Mouse (Mus musculus) retina, adult 2 months (tissue): ENCODE data around the gene Whamm.

Experiments used
- DNase-seq: peaks from one replicate; pipeline ENCODE4 v3.0.0-alpha.2; 2012; ENCODE audit warnings: low read depth, low spot score

The Whamm gene

GRCm38 (mm10) chr7:81571108-81571940 lies at the start of gene Whamm:
Whamm (plus strand) TSS chr7:81571266.
- DNase-seq = peak; percentile 87

DNA sequence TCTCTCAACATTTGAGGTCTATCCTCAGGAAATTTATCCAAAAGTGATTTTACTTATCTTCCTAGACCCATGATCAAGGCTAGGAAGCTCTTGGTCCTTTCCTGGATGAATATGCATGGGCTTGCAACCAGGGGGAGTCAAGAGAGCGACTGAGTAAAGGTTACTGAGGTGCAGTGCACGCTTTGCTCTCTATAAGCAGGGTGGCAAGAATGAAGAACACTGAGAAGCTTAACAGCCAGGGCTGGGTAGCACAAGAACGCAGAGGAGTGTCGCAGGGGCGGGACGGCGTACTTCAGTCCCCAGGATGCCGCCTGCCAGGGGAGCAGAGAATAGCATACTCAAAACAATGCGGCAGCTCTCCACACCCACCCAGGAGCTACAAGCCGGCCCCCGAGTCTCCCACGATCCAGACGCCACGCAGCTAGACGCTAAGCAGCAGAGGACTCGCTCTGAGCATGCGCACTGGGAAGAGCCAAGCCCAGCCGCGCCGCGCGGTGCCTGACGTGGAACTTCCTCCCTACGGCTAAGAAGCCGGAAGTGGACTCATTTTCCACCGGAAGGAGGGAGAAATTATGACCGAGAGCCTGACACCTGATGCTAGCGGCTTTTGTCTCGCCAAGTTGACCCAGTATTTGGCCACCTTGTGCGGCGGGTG lies 47.9 kb upstream of the Whamm start:
- peak; percentile 89 for DNase-seq

GRCm38 (mm10) chr7:81523663-81524017 lies 47.4 kb upstream of the Whamm start:
- no peak for DNase-seq

DNA sequence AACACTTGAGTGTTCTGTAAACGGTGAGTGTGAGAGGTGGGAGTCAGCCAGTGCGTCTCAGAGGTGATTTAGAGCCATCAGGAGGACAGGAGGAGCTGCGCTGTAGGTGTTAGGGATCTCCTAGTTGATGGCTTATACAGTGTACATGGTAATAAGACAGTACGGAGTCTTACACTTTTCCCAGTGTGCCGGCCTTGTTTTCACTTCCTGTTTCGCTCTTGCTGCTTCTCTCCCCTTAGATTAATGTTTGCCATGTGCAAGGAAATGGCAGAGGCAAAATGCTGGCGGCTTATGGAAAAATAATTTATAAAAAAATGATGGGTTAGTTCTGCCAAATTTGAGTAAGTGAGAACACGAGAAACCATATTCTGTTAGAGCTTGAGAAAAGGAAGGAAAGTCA lies 42.1 kb upstream of the Whamm start:
- no peak for DNase-seq

- no peak for DNase-seq
Observed at GRCm38 (mm10) chr7:81531462-81531861, 39.6 kb upstream of the Whamm start.

DNA sequence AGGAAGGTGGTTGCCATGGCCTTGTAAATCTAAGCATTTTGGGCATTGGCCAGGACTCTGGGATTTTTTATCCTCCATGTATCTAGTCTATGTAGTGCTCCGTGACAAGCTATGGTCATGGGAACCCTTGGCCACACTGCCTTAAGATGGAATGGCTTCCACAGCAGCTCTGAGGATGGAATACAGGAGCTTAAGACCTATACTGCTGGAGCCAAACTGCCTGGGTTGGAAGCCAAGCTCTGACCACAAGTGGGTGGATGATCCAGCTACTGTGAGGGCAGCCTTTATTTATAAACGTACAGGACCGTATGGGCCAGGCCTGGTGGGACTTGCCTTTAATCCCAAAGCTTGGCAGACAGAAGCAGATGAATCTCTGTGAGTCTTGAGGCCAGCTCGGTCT lies 34.6 kb upstream of the Whamm start:
- no peak for DNase-seq

- DNase-seq = no peak
Observed at GRCm38 (mm10) chr7:81538070-81538675, 32.9 kb upstream of the Whamm start.

GRCm38 (mm10) chr7:81539565-81539964 lies 31.5 kb upstream of the Whamm start:
- no peak for DNase-seq

- no peak for DNase-seq
Observed at GRCm38 (mm10) chr7:81540999-81541398, 30.1 kb upstream of the Whamm start.

- no peak for DNase-seq
Observed at GRCm38 (mm10) chr7:81541924-81542524, 29.0 kb upstream of the Whamm start.

DNA sequence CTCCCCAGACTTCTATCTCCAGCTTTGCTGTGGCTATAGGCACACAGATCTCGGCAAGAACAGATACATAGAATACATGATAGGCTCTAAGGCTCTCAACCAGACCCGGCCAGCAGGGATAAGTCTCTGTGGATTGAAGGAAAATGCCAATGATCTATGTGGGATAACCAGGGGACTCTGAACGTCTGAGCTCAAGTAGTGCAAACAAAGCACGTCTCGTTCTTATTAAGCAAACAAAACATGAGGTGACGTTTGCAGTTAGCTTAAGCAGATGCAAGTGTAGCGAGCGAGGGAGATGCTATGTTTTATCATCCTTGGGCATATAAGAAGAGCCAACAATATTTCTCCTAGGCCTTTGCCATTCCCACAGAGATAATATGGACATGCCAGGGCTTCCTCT lies 28.1 kb upstream of the Whamm start:
- DNase-seq = no peak

DNA sequence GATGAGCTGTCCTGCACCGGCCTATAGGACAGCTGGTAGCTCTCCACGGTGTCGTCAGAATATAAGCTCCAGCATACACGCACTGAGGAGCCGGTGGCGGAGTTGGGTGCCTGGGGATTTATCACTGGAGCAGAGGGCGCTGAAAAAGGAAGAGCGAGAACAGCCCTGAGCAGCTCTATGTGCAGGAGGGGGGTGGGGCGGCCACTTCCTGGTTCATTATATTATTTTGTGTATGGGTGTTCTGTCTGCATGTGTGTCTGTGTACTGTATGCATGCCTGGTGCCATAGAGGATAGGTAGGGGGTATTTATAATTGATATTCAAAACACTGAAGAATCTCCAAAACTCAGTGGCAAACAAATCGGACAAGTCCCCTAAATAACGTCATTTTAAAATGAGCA lies 22.2 kb upstream of the Whamm start:
- DNase-seq = no peak

DNA sequence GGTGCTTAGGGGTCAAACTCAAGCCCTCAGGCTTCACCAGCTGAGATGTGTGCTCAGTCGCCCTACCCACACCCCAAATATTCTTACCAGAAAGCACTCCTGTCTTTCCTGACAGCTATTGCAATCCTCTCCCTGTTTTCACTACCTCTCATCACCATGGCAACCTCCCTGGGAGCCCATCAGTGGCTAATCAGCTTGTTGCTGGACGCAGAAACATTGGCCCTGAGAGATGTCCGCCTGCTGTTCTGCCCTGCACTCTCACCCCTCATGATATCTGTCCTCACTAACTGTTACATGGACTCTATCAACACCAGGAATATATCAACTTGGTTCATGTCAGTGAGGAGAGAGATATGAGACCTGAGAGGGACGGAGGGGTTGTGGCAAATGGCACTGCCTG lies 17.5 kb upstream of the Whamm start:
- no peak for DNase-seq

DNA sequence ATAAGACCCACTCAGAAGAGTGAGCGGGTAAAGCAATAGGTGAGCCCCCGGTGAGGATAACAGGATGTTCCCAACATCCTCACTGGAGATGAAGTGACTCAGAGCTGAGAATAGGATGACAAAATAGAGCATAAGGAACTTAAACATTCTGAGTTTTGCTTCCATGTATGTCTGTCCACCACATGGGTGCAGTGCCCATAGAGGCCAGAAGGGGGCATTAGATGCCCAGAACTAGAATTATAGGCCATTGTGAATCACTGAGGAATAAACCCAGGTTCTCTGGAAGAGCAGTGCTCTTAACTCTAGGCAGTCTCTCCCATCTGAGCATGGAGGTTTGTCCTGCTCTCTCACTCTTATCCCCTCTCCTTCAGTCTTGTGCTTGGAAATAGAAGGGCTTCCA lies 16.7 kb upstream of the Whamm start:
- DNase-seq = no peak

GRCm38 (mm10) chr7:81556839-81557238 lies 14.2 kb upstream of the Whamm start:
- DNase-seq = no peak

DNA sequence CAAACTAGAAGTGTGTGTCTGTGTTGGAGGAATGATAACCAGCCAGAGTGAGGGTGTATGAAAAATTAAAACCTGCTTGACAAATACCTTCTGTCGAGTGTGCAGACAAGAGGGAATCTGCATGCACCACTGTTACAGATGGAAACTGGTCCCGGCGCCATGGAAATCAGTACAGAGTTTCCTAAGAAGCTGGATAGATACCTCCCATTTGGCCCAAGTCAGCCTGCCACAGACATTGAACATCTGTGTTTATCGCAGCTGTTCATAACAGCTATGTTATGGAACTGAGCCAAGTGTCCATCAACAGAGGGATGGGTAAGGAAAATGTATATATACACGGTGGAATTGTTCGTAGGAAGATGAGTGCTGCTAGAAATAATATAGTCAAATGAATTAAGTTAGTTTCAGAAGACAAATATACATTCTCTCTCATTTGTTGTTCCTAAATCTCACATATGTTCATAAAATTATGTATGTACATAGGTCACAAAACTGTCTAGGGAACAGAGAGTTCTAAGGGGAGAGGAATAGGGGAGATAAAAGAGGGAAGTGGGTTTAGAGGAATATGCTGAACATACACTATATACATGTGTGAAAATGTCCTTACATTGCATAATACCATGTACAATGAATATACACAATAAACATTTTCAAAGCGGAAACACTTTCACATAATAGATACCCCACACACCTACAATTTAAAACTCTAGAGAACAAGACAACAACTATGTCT lies 13.6 kb upstream of the Whamm start:
- DNase-seq = no peak

DNA sequence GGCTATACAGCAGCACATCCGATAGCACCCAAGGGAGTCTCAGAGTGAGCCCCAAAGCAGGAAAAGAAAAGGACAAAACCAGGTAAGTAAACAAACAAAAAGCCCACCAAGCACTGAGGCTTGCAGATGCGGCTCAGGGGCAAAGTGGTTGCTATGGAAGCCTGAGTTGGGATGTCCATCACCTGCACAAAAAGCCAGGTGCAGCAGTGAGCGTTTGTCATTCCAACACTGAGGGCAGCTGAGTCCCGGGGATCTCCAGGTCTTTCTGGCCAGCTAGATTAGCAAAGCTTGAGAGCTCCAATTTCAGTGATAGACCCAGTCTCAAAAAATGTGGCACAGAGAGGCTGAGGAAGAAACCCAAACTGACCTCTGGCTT lies 13.1 kb upstream of the Whamm start:
- no peak for DNase-seq

GRCm38 (mm10) chr7:81559231-81559980 lies 11.7 kb upstream of the Whamm start:
- no peak for DNase-seq

GRCm38 (mm10) chr7:81560101-81561049 lies 10.7 kb upstream of the Whamm start:
- DNase-seq = no peak

DNA sequence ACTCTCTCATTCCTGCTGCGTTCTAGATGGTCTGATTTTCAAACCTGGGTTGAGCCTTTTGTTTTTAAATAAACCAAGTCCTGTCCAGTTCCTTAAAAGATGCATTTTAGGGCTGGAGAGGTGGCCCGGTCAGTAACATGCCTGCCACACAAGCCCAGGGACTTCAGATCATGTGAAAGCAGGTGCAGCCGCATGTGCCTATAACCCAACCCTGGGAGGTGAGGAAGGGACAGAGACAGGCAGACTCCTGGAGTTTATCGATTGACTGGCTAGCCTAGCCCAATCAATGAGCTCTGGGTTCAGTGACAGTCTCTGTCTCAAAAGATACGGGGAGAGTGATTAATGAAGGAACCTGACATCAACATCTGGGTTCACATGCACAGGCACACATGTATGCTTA lies 9.9 kb upstream of the Whamm start:
- no peak for DNase-seq
